Mouse (Mus musculus) testis, adult 2 months (tissue): ENCODE results near the gene Mettl8. TPM values are rescaled to one million over a fixed set of nuclear protein-coding genes. Genes with fewer than 3 reads are reported as not detected.

ENCODE experiments used
- H3K27ac ChIP-seq: fragments of 200-500 bp; 2 replicates; pipeline ENCODE4 v1.5.1; 2012; ENCODE audit warnings: low read depth, low read length; ENCODE audit not compliant: control insufficient read depth, insufficient read depth
- H3K27me3 ChIP-seq: fragments of 200-500 bp; 2 replicates; pipeline ENCODE4 v1.6.1; 2012; ENCODE audit warnings: mild to moderate bottlenecking, low read length, moderate library complexity; ENCODE audit not compliant: control insufficient read depth, insufficient read depth
- H3K36me3 ChIP-seq: fragments of 200-500 bp; 2 replicates; pipeline ENCODE4 v1.6.1; 2012; ENCODE audit warnings: mild to moderate bottlenecking, low read length; ENCODE audit not compliant: control insufficient read depth, insufficient read depth
- H3K4me1 ChIP-seq: fragments of 200-500 bp; 2 replicates; pipeline ENCODE4 v1.6.1; 2012; ENCODE audit warnings: low read length; ENCODE audit not compliant: control insufficient read depth, insufficient read depth
- H3K4me3 ChIP-seq: fragments of 200-500 bp; 2 replicates; pipeline ENCODE4 v1.5.1; 2012; ENCODE audit warnings: low read depth, mild to moderate bottlenecking, low read length, moderate library complexity, mixed read lengths; ENCODE audit not compliant: control insufficient read depth
- CTCF ChIP-seq: fragments of 200-500 bp; IDR thresholded peaks from 2 replicates; pipeline ENCODE4 v1.5.1; 2012; ENCODE audit warnings: low read depth, mild to moderate bottlenecking, inconsistent platforms, low read length, moderate library complexity; ENCODE audit not compliant: control insufficient read depth, insufficient read depth, insufficient replicate concordance
- POLR2A ChIP-seq: fragments of 200-500 bp; IDR thresholded peaks from 2 replicates; pipeline ENCODE4 v1.6.1; 2012; ENCODE audit warnings: low read depth, mild to moderate bottlenecking, inconsistent platforms, low read length, moderate library complexity; ENCODE audit not compliant: control insufficient read depth
- polyA plus RNA-seq: library from polyadenylated mRNA; depleted of rRNA; stranded (reverse); fragments of >200 nt; gene quantifications from 2 replicates; pipeline ENCODE4 v1.2.3, GENCODE M21; 2012

The Mettl8 gene
- polyA plus RNA-seq, 1 experiment: 2.6 TPM

DNA sequence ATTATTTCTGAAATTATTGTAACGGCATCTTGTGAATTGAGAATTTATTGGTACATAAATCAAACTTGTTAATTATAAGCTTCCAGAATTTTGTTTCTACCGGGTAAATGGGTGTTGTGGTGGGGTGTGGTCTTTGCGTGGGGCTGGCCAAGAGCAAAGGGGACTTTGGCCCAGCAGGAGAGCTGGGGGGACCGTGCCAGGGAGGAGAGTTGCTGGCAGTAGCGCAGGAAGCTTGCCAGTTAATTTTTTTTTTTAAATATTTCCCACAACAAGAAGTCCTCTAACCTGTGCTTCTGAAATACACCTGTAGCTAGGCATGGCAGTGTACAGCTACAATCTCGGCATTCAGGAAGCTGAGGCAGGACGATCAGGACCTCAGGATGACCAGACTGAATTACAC, 4.9 kb downstream of the Mettl8 start:
- Histone ChIP-seq H3K27me3 (no peaks in the 10 kb centered on the region), H3K4me1 (no peaks in the 10 kb centered on the region), H3K36me3 (no peaks in the 10 kb centered on the region), H3K27ac (no peak overlapping the region), H3K4me3 (no peak overlapping the region)
- no peak for TF ChIP-seq CTCF
- TF ChIP-seq POLR2A: no peak

DNA sequence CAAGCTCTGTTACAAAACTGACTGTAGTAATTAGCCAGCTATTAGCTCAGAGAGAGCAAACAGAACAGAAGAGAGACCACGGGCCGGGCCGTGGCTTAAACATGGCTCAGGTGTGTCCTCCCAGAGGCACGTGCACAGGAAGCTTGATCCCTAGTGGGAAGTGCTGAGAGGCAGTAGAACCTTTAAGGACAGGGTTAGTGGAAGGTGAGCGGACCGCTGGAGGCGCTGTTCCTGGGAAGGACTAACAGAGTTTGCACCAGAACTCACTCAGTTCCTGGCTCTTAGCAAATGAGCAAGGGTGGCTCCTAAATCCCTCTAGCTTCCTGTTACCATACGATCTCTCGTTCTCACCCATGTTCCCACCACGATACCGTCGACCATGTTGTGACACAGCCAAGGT, 6.5 kb downstream of the Mettl8 start:
- Histone ChIP-seq H3K4me1 (no peaks in the 10 kb centered on the region), H3K27me3 (no peaks in the 10 kb centered on the region), H3K27ac (no peak overlapping the region), H3K4me3 (no peak overlapping the region), H3K36me3 (no peaks in the 10 kb centered on the region)
- no peak for TF ChIP-seq POLR2A
- TF ChIP-seq CTCF: no peak

DNA sequence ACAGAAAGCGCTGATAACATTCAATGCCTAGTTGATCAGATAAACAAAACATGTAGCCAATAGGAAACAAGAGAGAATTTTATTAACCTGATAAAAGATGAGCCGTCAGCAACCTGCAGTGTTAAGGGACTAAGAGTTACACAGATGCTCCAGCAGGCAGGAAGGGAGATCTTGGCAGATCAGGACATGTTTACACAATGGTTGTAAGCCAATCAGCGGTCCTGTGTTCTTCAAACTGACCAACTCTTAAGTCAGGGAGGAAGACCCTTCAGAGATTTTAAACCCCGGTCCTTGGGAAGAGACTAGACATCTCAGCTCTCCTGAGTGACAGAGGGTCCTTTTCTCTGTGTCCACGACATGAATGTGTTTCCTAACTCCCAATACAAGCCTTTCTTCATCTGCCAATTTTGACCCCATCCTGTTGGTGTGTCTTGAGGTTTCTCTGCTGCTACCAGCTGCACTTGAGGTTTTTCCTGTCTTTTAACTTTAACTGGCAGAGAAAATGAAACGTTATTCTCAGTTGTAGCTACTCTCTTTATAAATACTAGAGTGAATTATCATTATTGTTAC, 8.5 kb downstream of the Mettl8 start:
- H3K27me3 ChIP-seq: no peaks in the 10 kb centered on the region
- H3K27ac ChIP-seq: no peak overlapping the region

DNA sequence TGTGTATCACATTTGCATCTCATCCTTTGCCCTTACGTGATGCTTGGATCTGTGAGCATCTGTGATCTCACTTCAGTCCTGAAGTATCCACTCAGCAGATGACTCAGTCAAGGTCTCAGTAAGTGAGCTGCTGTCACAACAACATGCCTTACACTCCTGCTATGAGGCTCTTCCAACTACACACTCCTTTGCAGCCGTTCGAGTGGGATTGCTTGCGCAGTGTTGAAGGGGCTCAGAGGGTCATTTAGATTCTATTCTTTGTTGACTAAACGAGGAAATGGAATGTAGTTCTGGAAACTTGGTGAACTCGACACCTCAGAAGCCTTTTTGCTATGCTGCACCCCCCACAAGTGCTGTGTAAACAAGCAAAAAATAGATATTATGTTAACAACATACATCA, 9.2 kb downstream of the Mettl8 start:
- TF ChIP-seq POLR2A: no peak
- no peak for TF ChIP-seq CTCF
- Histone ChIP-seq H3K36me3 (no peaks in the 10 kb centered on the region), H3K4me3 (no peak overlapping the region), H3K27ac (no peak overlapping the region), H3K27me3 (no peaks in the 10 kb centered on the region), H3K4me1 (no peaks in the 10 kb centered on the region)

More for the DNA sequence above, 8.5 kb downstream of the Mettl8 start:
- Histone ChIP-seq H3K4me3 (no peak overlapping the region), H3K4me1 (no peaks in the 10 kb centered on the region), H3K36me3 (no peaks in the 10 kb centered on the region)
- no peak for TF ChIP-seq POLR2A
- no peak for TF ChIP-seq CTCF

DNA sequence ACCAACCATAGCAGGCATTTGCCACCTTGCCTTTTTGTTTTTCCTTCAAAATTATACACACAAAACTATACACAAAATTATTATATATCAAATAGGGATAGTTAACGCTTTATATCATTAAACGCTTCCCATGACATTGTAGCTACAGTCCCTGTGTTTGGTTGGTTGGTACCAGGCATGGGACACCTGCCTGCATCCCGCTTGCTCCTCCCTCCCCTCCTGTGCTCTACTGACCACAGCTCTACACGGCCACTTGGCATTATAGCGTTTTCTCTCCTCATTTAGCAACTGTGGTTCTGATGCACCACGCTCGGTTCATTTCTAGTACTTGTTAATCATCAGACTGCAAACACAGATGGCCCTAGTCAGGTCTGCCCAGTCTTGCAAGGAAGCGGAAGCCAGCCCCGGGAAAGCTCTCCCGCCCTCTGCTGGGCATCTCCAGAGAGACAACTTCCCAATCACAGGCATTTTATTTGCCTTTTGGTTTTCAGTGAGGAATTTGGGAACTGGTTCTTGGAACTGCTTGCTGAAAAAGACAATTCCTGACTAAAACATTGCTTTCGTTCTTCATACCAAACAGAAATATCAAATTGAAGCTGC, 15.8 kb downstream of the Mettl8 start:
- TF ChIP-seq CTCF (peak; percentile 41; the same call in 1 of the 2 replicates), POLR2A (no peak)
- H3K4me1 ChIP-seq: no peaks in the 10 kb centered on the region; the same call in 1 of the 2 replicates
- H3K27me3 ChIP-seq: no peaks in the 10 kb centered on the region
- H3K36me3 ChIP-seq: no peaks in the 10 kb centered on the region
- H3K27ac ChIP-seq: no peak overlapping the region
- no peak overlapping the region for H3K4me3 ChIP-seq

DNA sequence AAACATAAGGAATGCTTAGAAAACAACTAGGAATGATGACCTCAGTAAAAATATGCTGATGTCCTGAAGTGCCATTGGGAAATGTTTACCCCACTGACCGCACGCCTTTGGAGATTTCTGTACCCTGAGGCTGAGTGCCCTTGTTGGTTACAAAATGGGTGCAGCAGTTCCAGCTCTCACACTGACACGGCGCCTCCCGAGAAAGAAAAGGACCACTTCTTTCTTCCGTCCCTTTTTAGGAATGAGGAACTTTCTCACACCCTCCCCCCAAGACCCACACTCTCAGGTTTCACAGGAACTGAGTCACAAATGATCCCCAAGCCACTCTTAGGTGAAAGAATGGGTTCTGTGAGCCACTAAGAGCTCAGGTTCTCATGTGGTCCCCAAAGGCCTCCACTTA, 17.9 kb downstream of the Mettl8 start:
- Histone ChIP-seq H3K27ac (no peak overlapping the region), H3K27me3 (no peaks in the 10 kb centered on the region), H3K4me3 (no peak overlapping the region), H3K4me1 (no peaks in the 10 kb centered on the region; the same call in 1 of the 2 replicates), H3K36me3 (no peaks in the 10 kb centered on the region)
- no peak for TF ChIP-seq POLR2A
- no peak for TF ChIP-seq CTCF

DNA sequence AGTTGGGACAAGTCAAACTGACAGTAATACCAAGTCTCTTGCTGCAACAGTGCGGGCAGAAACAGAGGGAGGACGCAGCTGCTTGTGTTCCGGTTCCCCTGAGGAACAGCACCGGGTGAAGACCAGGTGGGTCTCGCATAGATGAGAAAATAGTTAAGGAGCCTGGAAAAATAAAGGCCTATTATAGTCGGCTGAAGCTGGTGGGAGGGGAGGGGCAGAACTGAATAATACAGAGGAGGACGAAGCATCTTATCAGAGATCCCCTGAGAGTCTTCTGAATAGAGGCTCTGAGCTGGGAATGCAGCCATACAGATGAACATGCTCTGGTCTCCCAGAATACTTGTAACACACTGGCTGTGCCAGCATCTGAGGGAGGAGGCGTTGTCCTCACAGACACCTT, 21.4 kb downstream of the Mettl8 start:
- Histone ChIP-seq H3K36me3 (no peaks in the 10 kb centered on the region), H3K4me3 (no peak overlapping the region), H3K27ac (no peak overlapping the region), H3K27me3 (no peaks in the 10 kb centered on the region), H3K4me1 (no peaks in the 10 kb centered on the region; the same call in 1 of the 2 replicates)
- TF ChIP-seq CTCF (no peak), POLR2A (no peak)
